Mouse (Mus musculus) erythroblast, embryonic 14.5 days (primary cell): ENCODE results near the gene Lrrfip1.

Experiments
- GATA1 ChIP-seq: IDR thresholded peaks from 2 replicates; pipeline ENCODE4 v1.6.1; 2012; ENCODE audit warnings: low read length, inconsistent platforms, mixed read lengths
- TAL1 ChIP-seq: IDR thresholded peaks from 3 replicates; pipeline ENCODE4 v1.6.1; 2012; ENCODE audit warnings: low read length, inconsistent platforms, mixed read lengths

- TF ChIP-seq GATA1 (no peak), TAL1 (no peak)
Observed at GRCm38 (mm10) chr1:91037213-91037612, 38.7 kb downstream of the Lrrfip1 start.
